Mouse (Mus musculus) stomach, postnatal 0 days (tissue): Measurements from ENCODE around the gene Eci3.
"Not testable (repeated sequence)": the region's sequence is repeated elsewhere in the genome, so short reads cannot be mapped to it uniquely, and the experiment has no call there.

Experiments used
- CTCF ChIP-seq: IDR thresholded peaks from 2 replicates; pipeline ENCODE4 v1.5.1; 2016; ENCODE audit warnings: antibody characterized with exemption, low read depth, mild to moderate bottlenecking, moderate library complexity
- EP300 ChIP-seq: optimal IDR thresholded peaks from 2 replicates; pipeline ENCODE3; 2016; ENCODE audit warnings: antibody characterized with exemption

- not testable (repeated sequence) for TF ChIP-seq EP300, CTCF
These were observed 12.2 kb downstream of the Eci3 start for GRCm38 (mm10) chr13:34951437-34951836.
